Mouse (Mus musculus) midbrain, embryonic 13.5 days (tissue): ENCODE results near the gene Lrrc58. TPM values are rescaled to one million over a fixed set of nuclear protein-coding genes. Genes with fewer than 3 reads are reported as not detected.

ENCODE experiments used
- ATAC-seq: fragments of 200-750 bp; cut with Nextera tagmentation; 2 replicates; pipeline ENCODE4 v1.8.0; 2017; ENCODE audit warnings: mild to moderate bottlenecking, moderate TSS enrichment, moderate library complexity
- H3K27ac ChIP-seq: fragments of 300-500 bp; sonication (generic); 2 replicates; pipeline ENCODE4 v1.5.1; 2015; ENCODE audit warnings: inconsistent platforms, mild to moderate bottlenecking, moderate library complexity
- H3K27me3 ChIP-seq: fragments of 300-500 bp; sonication (generic); 2 replicates; pipeline ENCODE4 v1.6.1; 2015; ENCODE audit warnings: mild to moderate bottlenecking, inconsistent platforms
- H3K36me3 ChIP-seq: fragments of 300-500 bp; sonication (generic); 2 replicates; pipeline ENCODE4 v1.6.1; 2015; ENCODE audit warnings: mild to moderate bottlenecking, inconsistent platforms
- H3K4me1 ChIP-seq: fragments of 300-500 bp; sonication (generic); replicated peaks from 2 replicates; pipeline ENCODE4 v1.6.1; 2015; ENCODE audit warnings: inconsistent platforms
- H3K4me2 ChIP-seq: fragments of 300-500 bp; sonication (generic); replicated peaks from 2 replicates; pipeline ENCODE4 v1.6.1; 2015; ENCODE audit warnings: moderate library complexity, mild to moderate bottlenecking, inconsistent platforms
- H3K4me3 ChIP-seq: fragments of 300-500 bp; sonication (generic); replicated peaks from 2 replicates; pipeline ENCODE4 v1.5.1; 2015; ENCODE audit warnings: mild to moderate bottlenecking, inconsistent platforms
- H3K9ac ChIP-seq: fragments of 300-500 bp; sonication (generic); replicated peaks from 2 replicates; pipeline ENCODE4 v1.6.1; 2015; ENCODE audit warnings: mild to moderate bottlenecking, inconsistent platforms
- H3K9me3 ChIP-seq: fragments of 300-500 bp; sonication (generic); 2 replicates; pipeline ENCODE4 v1.6.1; 2016; ENCODE audit warnings: mild to moderate bottlenecking, inconsistent platforms
- WGBS: fragments of 180-500 bp; shearing (Covaris S2); methylation state at CpG from one replicate; pipeline ENCODE4 v1.1.7; 2015; 5-methylcytosine and 5-hydroxymethylcytosine counted together
- polyA plus RNA-seq: library from polyadenylated mRNA; unstranded; fragments of >200 nt; fragmentation: Nextera tagmentation; extraction: Ambion mirVana; gene quantifications from 2 replicates; pipeline ENCODE4 v1.2.1, GENCODE M21; 2015

Gene Lrrc58
- polyA plus RNA-seq, 1 experiment from 2014 or later: 43.1 TPM

DNA sequence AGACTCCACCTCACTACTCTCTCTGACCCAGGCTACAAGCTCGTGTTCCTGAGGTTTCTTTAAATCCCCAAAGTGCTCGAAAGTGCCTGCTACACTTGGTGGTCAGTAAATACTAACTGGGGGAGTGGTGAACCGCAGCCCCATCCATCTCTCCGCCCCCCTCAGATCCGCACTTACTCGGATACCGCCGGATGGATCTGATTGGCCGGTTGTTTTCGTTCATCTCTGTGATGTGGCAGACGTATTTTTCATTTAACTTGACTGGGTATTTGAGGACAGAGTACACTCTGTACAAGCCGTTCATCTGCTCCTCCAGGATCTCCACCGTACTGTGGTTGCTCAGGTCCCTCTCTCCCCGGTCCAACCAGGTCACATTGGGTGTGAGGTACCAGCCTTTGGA, 14.1 kb upstream of the Lrrc58 start:
- WGBS: 81% methylated on average over 14 of the region's 14 CpGs
- ATAC-seq: no peak

DNA sequence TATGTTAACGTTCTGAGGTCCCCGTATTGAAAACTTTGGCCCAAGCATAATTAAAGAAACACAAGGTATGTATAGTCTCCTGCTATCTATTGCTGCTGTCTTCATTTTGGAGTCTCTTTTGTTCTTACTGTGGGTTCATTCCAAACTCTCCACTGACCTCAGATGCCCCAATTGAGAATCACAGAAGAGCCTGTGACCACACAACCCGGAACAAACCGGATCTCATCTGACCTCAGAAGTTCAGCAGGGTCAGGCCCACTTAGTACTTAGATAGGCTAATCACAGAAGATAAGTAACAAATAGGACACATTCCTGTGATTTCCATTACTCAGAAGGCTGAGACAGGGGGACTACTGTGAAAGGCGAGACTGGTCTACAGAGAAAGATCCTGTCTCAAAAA, 13.6 kb upstream of the Lrrc58 start:
- Histone ChIP-seq H3K4me1 (no peaks in the 10 kb centered on the region), H3K9ac (no peak overlapping the region), H3K36me3 (no peaks in the 10 kb centered on the region), H3K27ac (no peak overlapping the region), H3K9me3 (no peaks in the 10 kb centered on the region), H3K4me3 (no peak overlapping the region), H3K4me2 (no peak overlapping the region), H3K27me3 (no peaks in the 10 kb centered on the region)
- ATAC-seq: no peak
- 86% methylated on average over 5 of the region's 5 CpGs for WGBS

More for the DNA sequence above, 14.1 kb upstream of the Lrrc58 start:
- H3K4me3 ChIP-seq: no peak overlapping the region
- H3K4me2 ChIP-seq: no peak overlapping the region
- no peaks in the 10 kb centered on the region for H3K4me1 ChIP-seq
- no peak overlapping the region for H3K27ac ChIP-seq
- no peak overlapping the region for H3K9ac ChIP-seq
- no peaks in the 10 kb centered on the region for H3K27me3 ChIP-seq
- no peaks in the 10 kb centered on the region for H3K36me3 ChIP-seq
- no peaks in the 10 kb centered on the region for H3K9me3 ChIP-seq

DNA sequence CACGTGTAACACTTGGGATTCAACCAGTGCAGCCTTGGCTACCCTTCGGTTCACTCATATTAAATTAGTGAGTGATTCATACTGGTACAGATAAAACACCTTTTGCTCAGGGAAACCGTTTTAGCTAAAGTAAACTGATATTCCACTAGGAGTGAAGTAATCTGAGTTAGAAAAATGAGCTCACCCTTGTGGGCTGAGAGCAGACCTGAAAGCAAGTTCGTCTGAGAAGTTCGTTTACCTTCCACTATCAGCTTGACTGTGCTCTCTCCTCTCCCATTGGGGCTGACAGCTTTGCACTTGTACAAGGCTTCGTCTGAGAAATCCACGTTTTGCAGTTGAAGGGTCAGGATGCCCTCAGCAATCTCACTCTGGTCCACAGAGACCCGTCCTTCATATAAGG, 12.6 kb upstream of the Lrrc58 start:
- H3K4me1 ChIP-seq: no peaks in the 10 kb centered on the region
- no peak overlapping the region for H3K4me2 ChIP-seq
- ATAC-seq: no peak
- 81% methylated on average over 8 of the region's 8 CpGs for WGBS
- no peaks in the 10 kb centered on the region for H3K36me3 ChIP-seq
- H3K4me3 ChIP-seq: no peak overlapping the region
- no peaks in the 10 kb centered on the region for H3K9me3 ChIP-seq
- H3K27ac ChIP-seq: no peak overlapping the region
- H3K27me3 ChIP-seq: no peaks in the 10 kb centered on the region
- H3K9ac ChIP-seq: no peak overlapping the region

DNA sequence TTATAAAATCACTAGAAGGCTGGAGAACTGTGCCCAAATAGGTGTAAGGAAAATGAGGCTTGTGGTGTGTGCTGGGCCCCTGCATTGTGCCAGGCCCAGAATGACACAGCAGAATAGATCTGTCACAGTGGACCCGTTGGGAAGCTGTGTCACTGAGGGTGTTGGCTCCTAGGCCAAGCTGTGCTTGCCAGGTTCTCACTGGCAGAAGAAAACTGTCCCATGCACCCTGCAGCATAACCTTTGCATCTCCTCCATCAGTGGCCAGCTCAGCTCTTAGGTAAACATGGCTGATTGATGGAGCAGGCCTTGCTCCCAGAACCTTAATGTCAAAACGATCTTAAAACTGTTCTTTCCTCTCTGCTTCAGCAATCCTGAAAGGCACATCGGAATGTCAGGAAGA, 11.9 kb upstream of the Lrrc58 start:
- Histone ChIP-seq H3K9me3 (no peaks in the 10 kb centered on the region), H3K27ac (no peak overlapping the region)

DNA sequence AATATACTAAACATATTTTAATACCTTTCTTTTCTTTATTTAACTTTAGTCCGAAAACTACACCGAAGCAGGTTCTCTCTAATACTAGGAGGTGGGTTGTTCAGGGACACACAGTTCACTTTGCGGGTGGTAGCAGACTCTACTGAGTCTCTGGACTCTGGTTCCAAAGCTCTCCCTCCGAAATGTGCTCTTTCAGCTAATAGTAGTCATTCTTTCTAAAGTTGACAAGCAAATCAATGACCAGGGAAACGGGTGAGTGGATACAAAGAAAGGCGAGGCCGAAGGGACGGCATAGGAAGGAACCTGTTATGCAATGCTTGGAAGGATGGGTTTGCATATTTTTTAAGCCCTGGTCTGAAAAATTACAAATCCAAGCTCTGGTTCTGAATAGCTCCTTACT, 10.7 kb upstream of the Lrrc58 start:
- Histone ChIP-seq H3K4me3 (no peak overlapping the region), H3K36me3 (no peaks in the 10 kb centered on the region), H3K4me1 (no peaks in the 10 kb centered on the region), H3K9ac (no peak overlapping the region), H3K9me3 (no peaks in the 10 kb centered on the region), H3K27me3 (no peaks in the 10 kb centered on the region), H3K4me2 (no peak overlapping the region), H3K27ac (no peak overlapping the region)
- no peak for ATAC-seq
- 64% methylated on average over 8 of the region's 8 CpGs for WGBS

More for the DNA sequence above, 11.9 kb upstream of the Lrrc58 start:
- no peak overlapping the region for H3K9ac ChIP-seq
- no peaks in the 10 kb centered on the region for H3K27me3 ChIP-seq
- no peak overlapping the region for H3K4me3 ChIP-seq
- H3K4me2 ChIP-seq: no peak overlapping the region
- H3K4me1 ChIP-seq: no peaks in the 10 kb centered on the region
- ATAC-seq: no peak
- no peaks in the 10 kb centered on the region for H3K36me3 ChIP-seq
- 71% methylated on average over 3 of the region's 3 CpGs for WGBS

DNA sequence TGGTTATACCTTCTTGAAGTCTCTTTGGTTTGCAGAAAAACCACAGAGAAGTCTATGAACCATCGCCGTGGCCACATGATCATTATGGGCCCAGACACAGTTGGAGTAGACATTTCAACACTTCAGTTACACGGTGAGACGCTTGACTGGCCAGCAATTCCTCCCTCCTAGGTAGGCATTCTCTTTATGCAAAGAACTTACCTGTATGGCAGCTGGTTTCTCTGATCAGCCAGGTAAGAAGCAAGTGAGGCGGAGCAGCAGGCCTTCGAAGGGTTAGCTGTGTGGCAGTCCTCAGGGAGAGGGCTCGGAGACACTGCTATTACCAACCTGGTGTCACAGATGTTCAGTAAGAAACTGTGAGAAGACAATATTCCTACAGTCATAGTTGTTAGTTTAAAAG, 8.0 kb upstream of the Lrrc58 start:
- no peaks in the 10 kb centered on the region for H3K27me3 ChIP-seq
- H3K27ac ChIP-seq: no peak overlapping the region
- no peaks in the 10 kb centered on the region for H3K9me3 ChIP-seq
- no peaks in the 10 kb centered on the region for H3K36me3 ChIP-seq
- H3K4me2 ChIP-seq: no peak overlapping the region
- no peaks in the 10 kb centered on the region for H3K4me1 ChIP-seq
- H3K9ac ChIP-seq: no peak overlapping the region
- no peak for ATAC-seq
- no peak overlapping the region for H3K4me3 ChIP-seq
- WGBS: 83% methylated on average over 7 of the region's 7 CpGs

DNA sequence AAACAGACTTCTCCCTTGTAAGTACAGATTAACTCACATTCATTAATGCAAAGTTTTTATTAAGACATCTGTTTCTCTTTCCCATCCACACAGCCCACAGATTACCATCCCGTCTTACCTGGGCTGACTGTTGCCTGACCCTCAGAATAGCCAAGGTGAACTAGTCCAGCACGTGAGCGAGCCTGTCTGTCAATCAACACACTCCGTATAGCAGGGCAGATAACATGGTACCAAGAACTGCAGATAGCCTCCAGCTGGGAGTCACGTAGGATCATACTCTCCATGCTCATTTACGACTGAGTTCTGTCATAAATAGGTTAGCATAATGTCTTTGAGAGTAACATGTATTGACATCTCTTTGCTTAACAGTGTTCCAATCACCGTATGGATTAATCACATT, 7.2 kb upstream of the Lrrc58 start, which contains the start of gene Gm36028:
Gene Gm36028, minus strand, starts transcription at position 118 of the 400 bp plus-strand sequence.
- no peaks in the 10 kb centered on the region for H3K9me3 ChIP-seq
- H3K4me3 ChIP-seq: no peak within 1 kb of the TSS
- H3K36me3 ChIP-seq: no peaks in the 10 kb centered on the region
- H3K27ac ChIP-seq: no peak within 1 kb of the TSS
- H3K27me3 ChIP-seq: no peaks in the 10 kb centered on the region
- H3K4me1 ChIP-seq: no peaks in the 10 kb centered on the region
- H3K9ac ChIP-seq: no peak within 1 kb of the TSS
- no peak for ATAC-seq
- H3K4me2 ChIP-seq: no peak within 1 kb of the TSS
- WGBS: 86% methylated on average over 7 of the region's 7 CpGs

DNA sequence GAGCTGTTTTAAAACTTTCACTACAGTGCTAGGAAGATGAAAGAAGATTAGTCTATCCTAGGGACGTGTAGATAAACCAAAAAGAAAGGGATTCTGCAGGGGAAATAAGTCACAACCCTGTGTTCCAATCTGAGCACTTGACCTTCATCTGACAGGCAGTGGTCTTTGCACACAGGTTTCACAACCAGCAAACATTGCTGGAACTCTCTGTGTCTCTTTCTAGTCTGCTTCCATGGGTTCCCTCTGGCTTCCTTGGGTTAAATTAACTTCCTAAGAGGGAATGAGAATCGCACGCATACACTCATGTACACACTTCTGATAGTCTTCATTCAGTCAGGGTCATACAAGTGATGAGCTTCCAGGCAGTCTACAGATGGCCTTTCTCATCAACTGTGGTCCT, 4.3 kb upstream of the Lrrc58 start:
- Histone ChIP-seq H3K9ac (no peak overlapping the region), H3K9me3 (no peaks in the 10 kb centered on the region), H3K4me1 (0 out of 2 replicates have a peak, but pooled peaks cover 5% of the 10 kb centered on the region), H3K4me3 (no peak overlapping the region), H3K4me2 (no peak overlapping the region), H3K36me3 (no peaks in the 10 kb centered on the region), H3K27ac (no peak overlapping the region), H3K27me3 (no peaks in the 10 kb centered on the region)
- ATAC-seq: no peak
- 80% methylated on average over 3 of the region's 3 CpGs for WGBS

DNA sequence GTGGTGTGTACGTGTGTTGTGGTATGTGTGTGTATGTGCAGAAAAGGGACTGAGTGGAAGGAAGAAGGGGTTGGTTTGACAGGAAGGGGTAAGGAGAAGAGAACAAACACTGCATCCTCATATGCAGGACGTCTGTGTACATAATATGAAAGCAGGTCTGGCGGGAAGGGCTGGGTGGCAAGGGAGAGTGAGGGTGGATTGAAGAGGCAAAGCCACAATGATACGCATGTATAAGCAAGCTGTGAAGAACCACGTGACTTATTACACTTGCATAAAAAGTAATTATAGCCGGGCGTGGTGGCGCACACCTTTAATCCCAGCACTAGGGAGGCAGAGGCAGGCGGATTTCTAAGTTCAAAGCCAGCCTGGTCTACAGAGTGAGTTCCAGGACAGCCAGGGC, 2.3 kb upstream of the Lrrc58 start:
- ATAC-seq: no peak
- H3K27ac ChIP-seq: no peak overlapping the region
- peaks cover 18% of the 10 kb centered on the region for H3K4me1 ChIP-seq
- no peak overlapping the region for H3K4me2 ChIP-seq
- no peak overlapping the region for H3K4me3 ChIP-seq
- H3K9me3 ChIP-seq: no peaks in the 10 kb centered on the region
- no peak overlapping the region for H3K9ac ChIP-seq
- H3K27me3 ChIP-seq: no peaks in the 10 kb centered on the region
- H3K36me3 ChIP-seq: no peaks in the 10 kb centered on the region
- 79% methylated on average over 9 of the region's 9 CpGs for WGBS

DNA sequence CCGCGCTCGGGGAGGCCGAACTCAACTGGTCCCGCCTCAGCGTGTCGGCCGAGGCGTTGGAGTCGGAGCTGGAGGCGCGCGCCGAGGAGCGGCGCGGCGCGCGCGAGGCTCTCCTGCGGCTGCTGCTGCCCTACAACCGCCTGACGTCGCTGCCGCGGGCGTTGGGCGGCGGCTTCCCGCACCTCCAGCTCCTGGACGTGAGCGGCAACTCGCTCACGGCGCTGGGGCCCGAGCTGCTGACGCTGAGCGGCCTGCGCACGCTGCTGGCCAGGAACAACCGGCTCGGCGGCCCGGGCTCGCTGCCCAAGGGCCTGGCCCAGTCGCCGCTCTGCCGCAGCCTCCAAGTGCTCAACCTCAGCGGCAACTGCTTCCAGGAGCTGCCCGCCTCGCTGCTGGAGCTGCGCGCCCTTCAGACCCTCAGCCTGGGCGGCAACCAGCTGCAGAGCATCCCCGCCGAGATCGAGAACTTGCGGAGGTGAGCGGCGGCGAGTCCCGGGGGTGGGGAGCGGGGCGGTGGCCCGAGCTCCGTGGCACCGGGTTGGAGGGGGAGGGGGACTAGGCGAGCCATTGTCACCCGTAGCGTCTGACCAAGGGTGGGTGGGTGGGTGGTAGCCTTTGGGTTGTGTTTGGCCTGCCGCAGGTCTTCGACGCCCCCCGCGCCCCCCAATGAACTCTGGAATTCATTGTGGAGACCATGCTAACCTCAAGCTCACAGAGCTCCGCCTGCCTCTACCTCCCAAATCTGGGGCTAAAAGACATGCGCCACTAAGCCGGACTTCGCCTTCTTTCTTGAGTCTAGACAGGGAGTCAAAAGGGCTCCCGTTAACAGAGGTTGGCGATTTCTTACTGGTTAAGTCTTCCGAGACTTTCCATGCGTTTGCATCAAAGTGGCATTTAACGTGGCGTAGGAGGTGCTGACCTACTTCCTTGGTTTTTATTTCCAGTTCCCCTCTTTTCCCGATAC, 599 bp downstream of the Lrrc58 start:
- Histone ChIP-seq H3K27ac (peak overlapping the region; percentile 100), H3K9ac (peak overlapping the region; percentile 98), H3K4me2 (peak overlapping the region; percentile 75), H3K4me3 (peak overlapping the region; percentile 98), H3K4me1 (peaks cover 33% of the 10 kb centered on the region), H3K36me3 (no peaks in the 10 kb centered on the region; the same call in 1 of the 2 replicates), H3K27me3 (no peaks in the 10 kb centered on the region), H3K9me3 (no peaks in the 10 kb centered on the region)
- peak; percentile 81 for ATAC-seq
- whole genome bisulfite sequencing: under 1% methylated on average over 72 of the region's 87 CpGs

DNA sequence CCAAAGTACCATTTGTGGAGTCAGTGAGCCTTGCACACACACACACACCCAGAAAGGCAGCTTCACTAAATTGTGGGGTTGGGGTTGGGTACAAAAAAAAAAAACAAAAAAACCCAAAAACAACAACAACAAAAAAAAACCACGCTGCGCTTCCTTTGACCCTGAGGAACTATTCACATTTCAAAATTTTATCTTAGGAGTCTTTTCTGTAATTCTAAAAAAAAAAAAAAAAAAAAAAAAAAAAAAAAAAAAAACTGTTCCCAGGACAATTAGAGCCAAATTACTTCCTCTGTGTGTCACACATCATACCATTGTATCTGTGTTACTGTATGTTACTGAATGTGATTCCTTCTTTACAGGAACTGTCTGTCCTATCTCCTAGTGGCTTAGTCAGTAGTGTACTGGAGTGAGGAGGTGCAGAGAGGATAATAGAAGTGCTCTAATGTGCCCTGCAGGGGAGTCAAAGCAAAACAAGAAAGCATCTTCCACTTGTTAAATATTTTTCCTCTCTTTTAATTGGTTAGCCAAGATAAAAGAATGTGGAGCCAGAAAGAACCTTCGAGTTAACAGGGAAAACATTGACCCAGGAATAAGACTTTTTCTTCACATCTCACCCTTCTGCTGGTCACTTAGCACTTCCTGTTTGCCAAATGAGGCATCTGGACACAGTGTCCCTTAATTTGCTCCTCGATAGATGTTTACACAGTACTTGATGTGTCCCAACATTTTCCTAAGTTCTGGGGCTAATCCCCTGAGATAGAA, 1.5 kb downstream of the Lrrc58 start:
- peak overlapping the region; percentile 100 for H3K27ac ChIP-seq
- no peak for ATAC-seq
- peak overlapping the region; percentile 98 for H3K4me3 ChIP-seq
- peak overlapping the region; percentile 75 for H3K4me2 ChIP-seq
- H3K27me3 ChIP-seq: no peaks in the 10 kb centered on the region
- H3K9me3 ChIP-seq: no peaks in the 10 kb centered on the region
- 32% methylated on average over 4 of the region's 4 CpGs for WGBS
- peaks cover 33% of the 10 kb centered on the region for H3K4me1 ChIP-seq
- no peaks in the 10 kb centered on the region; the same call in 1 of the 2 replicates for H3K36me3 ChIP-seq
- H3K9ac ChIP-seq: peak overlapping the region; percentile 98

DNA sequence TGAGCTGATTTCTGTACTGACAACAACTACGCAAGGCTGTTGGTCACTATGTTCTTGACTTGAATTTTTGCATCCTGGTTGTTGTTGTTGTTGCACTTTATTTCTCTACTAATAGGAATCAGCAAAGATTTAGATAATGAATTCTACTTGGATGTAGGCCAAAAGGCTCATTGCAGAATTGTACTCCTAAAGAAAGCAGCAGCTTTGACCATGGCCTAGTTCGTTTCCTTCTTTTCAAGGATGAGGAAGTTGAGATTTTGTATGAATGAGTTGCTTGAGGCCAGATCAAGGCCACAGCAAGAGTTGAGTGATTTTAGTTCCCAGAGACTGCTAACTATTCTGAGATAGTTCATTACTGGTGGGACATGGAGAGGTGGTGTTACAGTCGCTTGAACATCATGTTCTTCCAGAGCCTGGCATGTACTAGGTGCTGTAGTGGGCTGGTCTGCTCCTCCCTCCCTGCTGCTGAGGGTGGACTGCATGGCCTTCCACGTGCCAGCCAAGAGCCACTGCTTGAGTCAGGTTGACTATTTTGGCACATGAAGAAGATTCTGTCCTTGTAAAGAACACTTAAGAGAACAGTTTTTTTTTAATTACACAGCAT, 3.0 kb downstream of the Lrrc58 start:
- no peak for ATAC-seq
- no peak overlapping the region for H3K27ac ChIP-seq
- no peaks in the 10 kb centered on the region for H3K27me3 ChIP-seq
- H3K36me3 ChIP-seq: no peaks in the 10 kb centered on the region; the same call in 1 of the 2 replicates
- H3K9ac ChIP-seq: no peak overlapping the region
- peak overlapping the region; percentile 75 for H3K4me2 ChIP-seq
- 85% methylated on average over 4 of the region's 4 CpGs for WGBS
- no peaks in the 10 kb centered on the region for H3K9me3 ChIP-seq
- peak overlapping the region; percentile 6; the same call in 1 of the 2 replicates for H3K4me3 ChIP-seq
- peaks cover 36% of the 10 kb centered on the region for H3K4me1 ChIP-seq
